Mouse (Mus musculus): Measurements from ENCODE around the gene Mup6. TPM values are rescaled to one million over a fixed set of nuclear protein-coding genes. Genes with fewer than 3 reads are reported as not detected.
"Not testable (repeated sequence)": the region's sequence is repeated elsewhere in the genome, so short reads cannot be mapped to it uniquely, and the experiment has no call there.

The Mup6 gene
- not detected in 2 replicates for polyA plus RNA-seq (2015; fragmentation: Nextera tagmentation; extraction: Ambion mirVana)

DNA sequence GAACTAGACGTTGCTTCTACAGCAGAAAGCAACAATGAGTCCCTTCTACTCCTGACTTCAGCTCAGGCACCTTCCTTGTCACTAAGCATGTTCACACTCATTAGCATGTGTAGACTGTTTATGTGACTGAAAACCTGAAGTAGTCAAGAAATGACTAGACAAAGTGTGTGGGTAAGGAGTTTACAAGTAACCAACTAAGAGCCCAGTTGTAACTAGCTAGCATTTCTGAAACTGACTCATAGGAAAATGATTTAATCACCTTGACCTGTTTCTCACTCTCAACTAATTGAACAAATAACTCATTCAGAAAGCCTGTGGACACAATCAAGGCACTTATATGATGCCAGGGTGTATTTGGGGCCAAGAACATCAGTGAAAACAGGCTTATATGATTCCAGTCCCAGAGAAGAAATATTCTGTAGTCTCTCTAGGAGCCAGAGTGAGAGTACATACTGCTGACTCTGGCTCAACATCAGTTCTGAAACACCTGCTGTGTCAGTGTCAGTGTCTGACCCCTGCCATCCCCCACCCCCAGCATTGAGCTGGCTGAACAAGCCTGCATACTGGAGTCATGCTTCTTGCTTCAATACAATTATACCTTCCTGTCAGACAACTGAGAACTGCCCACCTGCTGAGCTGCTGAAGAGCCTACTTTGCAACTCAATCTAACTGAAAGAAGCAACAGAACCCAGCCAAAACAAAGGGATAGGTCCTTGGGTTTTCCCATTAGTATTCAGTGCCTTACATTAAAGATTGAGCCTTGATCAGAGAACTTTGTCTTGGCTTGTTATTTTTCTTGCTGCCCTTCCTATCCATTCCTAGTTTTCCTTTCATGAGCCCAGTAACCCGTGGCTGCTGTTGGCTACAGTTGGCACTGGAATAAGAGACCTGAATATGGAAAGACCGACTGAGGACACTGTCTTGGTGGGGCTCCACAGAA lies at the start of gene Mup6:
Gene Mup6, plus strand, starts transcription at position 890 of the 940 bp plus-strand sequence.
- H3K36me3 ChIP-seq = no peaks in the 10 kb centered on the region
- no peak within 1 kb of the TSS for H3K4me2 ChIP-seq
- no peak for ATAC-seq (ENCODE audit: low read depth)
- H3K27me3 ChIP-seq = no peaks in the 10 kb centered on the region
- no peak within 1 kb of the TSS for H3K4me3 ChIP-seq
- no peaks in the 10 kb centered on the region for H3K9me3 ChIP-seq
- H3K4me1 ChIP-seq (replicated peaks) = no peaks in the 10 kb centered on the region
- H3K9ac ChIP-seq = no peak within 1 kb of the TSS
- WGBS = 34% methylated on average over 3 of the region's 3 CpGs
- H3K27ac ChIP-seq (replicated peaks) = no peak within 1 kb of the TSS

DNA sequence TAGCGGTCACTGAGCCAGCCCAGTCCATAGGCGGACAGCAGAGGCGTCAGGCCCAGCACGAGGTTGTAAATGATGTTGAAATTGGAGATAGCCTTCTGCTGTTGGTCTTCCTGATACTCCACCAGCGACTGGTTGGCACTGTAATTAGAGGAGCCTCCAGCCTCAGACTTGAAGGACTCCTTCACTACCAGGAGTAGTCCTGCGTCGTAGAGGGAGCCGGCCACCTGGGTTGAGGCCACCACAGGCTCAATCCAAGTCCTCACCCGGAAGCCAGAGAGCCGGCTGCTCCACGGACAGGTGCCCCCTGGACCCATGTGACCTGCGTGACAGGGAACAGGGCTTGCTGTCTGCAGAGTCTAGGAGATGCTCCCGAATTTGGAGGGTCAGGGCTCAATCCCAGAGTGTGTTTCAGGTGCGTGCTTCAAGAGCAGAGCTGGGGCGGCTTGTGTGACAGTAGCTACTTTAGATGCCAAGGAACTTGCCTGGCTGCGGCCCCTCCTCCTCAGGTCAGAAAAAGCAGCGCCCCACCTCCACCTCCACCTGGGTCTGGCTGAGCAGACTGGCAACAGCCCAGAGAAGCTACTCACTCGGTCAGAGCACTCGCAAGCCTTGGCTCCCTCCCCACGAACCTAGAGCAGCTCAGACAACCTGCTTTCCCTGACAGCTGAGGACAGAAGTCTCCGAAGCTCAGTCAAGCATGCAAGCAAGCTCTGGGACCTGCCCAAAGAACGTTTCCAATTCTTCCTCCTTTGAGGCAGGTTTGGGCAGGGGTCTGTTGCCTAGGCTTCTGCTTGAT lies 49.3 kb upstream of the Mup6 start, which contains the start of gene Slc46a2:
Gene Slc46a2, minus strand, starts transcription at position 449 of the 796 bp plus-strand sequence.
- Histone ChIP-seq H3K27me3 (peaks cover 21% of the 10 kb centered on the region), H3K9ac (no peak within 1 kb of the TSS), H3K36me3 (no peaks in the 10 kb centered on the region), H3K4me3 (no peak within 1 kb of the TSS), H3K4me1 (replicated peaks) (no peaks in the 10 kb centered on the region), H3K27ac (replicated peaks) (no peak within 1 kb of the TSS), H3K4me2 (no peak within 1 kb of the TSS), H3K9me3 (no peaks in the 10 kb centered on the region)
- 21% methylated on average over 22 of the region's 22 CpGs for WGBS
- ATAC-seq (ENCODE audit: low read depth) = no peak

DNA sequence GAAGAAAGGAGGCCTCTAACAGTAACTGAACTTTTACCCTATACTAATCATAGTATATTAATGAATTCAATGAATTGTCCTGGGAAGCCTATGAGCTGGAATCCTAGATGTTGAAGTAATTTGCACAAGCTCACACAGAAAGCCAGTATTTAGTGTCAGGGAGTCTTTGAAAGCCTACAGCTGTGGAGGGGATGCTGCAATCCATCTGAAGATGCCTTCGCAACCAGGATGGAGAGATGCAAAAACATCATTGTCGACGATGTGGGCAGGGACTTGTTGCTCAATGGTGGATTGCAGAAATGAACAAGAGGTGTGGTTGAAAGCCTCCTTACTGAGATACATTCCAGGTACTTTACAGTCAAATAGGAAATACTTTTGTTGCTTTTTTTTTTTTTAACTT lies 46.1 kb upstream of the Mup6 start:
- no peaks in the 10 kb centered on the region for H3K36me3 ChIP-seq
- H3K27ac ChIP-seq (replicated peaks) = no peak overlapping the region
- H3K27me3 ChIP-seq = peaks cover 21% of the 10 kb centered on the region
- H3K4me3 ChIP-seq = no peak overlapping the region
- no peaks in the 10 kb centered on the region for H3K9me3 ChIP-seq
- no peak overlapping the region for H3K4me2 ChIP-seq
- H3K4me1 ChIP-seq (replicated peaks) = no peaks in the 10 kb centered on the region
- H3K9ac ChIP-seq = no peak overlapping the region
- 94% methylated on average over 3 of the region's 3 CpGs for WGBS
- ATAC-seq (ENCODE audit: low read depth) = no peak

DNA sequence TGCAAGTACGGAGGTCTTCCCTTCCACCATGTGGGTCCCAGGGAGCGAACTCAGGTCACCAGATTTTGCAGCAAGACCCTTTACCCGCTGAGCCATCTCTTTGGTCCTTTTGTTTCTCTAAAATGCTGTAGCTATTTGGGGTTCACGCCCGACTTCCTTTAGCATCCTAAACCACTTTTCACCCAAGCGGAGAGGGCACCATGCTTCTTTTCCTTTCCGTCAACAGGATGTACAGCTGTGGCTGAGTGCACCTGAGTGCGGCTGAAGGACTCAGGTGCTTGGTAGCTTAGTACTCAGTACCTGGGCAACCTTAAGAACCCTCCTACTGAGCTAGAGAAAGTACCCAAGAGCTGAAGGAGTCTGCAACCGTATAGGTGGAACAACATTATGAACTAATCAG lies 39.0 kb upstream of the Mup6 start:
- no peaks in the 10 kb centered on the region for H3K4me1 ChIP-seq (replicated peaks)
- no peak for ATAC-seq (ENCODE audit: low read depth)
- 90% methylated on average over 9 of the region's 9 CpGs for WGBS
- no peak overlapping the region for H3K4me3 ChIP-seq
- H3K9me3 ChIP-seq = no peaks in the 10 kb centered on the region
- no peak overlapping the region for H3K27ac ChIP-seq (replicated peaks)
- H3K27me3 ChIP-seq = no peaks in the 10 kb centered on the region
- no peak overlapping the region for H3K9ac ChIP-seq
- no peak overlapping the region for H3K4me2 ChIP-seq
- H3K36me3 ChIP-seq = no peaks in the 10 kb centered on the region

DNA sequence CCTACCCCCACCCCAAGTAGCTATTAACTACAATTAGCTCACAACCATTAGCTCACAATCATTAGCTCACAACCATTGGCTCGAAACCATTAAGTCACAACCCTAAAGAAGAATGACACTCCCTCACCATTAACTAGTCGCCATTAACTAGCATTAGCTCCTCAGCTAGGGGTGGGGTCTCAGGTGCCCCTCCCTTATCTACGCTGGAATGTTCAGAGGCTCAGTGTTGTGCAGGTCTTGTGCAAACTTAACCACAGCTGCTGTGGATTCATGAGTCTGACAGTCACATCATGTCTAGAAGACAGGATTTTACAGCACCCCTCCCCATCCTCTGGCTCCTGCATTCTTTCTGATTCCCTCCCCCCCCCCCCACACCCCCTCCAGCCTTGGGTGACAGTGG lies 36.4 kb upstream of the Mup6 start:
- Histone ChIP-seq H3K4me1 (replicated peaks) (no peaks in the 10 kb centered on the region), H3K9me3 (no peaks in the 10 kb centered on the region), H3K27me3 (no peaks in the 10 kb centered on the region), H3K4me2 (no peak overlapping the region), H3K27ac (replicated peaks) (no peak overlapping the region), H3K36me3 (no peaks in the 10 kb centered on the region), H3K4me3 (no peak overlapping the region), H3K9ac (no peak overlapping the region)
- ATAC-seq (ENCODE audit: low read depth) = no peak
- 65% methylated on average over 3 of the region's 3 CpGs for WGBS

DNA sequence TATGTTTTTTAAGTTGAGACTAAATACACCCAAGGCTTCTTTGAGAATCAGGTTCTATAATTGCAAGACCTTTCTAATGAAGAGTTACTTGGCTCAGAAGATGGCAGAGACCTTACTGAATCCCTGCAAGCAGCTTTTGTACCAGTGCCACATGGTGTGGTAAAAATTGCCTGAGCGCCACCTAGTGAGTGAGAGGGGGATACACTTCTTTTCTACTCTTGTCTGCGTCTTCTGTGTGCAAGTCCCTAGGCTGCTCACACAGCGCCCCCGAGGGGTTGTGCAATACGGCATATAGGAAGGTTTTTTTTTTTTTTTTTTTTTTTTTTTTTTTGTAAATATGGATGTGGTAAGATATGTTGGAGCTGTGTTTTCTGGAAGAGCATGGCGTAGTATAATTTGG lies 35.7 kb upstream of the Mup6 start:
- H3K4me3 ChIP-seq = no peak overlapping the region
- no peak overlapping the region for H3K9ac ChIP-seq
- H3K27ac ChIP-seq (replicated peaks) = no peak overlapping the region
- no peak overlapping the region for H3K4me2 ChIP-seq
- H3K27me3 ChIP-seq = no peaks in the 10 kb centered on the region
- no peaks in the 10 kb centered on the region for H3K9me3 ChIP-seq
- WGBS = 27% methylated on average over 6 of the region's 6 CpGs
- no peak for ATAC-seq (ENCODE audit: low read depth)
- no peaks in the 10 kb centered on the region for H3K4me1 ChIP-seq (replicated peaks)
- H3K36me3 ChIP-seq = no peaks in the 10 kb centered on the region

DNA sequence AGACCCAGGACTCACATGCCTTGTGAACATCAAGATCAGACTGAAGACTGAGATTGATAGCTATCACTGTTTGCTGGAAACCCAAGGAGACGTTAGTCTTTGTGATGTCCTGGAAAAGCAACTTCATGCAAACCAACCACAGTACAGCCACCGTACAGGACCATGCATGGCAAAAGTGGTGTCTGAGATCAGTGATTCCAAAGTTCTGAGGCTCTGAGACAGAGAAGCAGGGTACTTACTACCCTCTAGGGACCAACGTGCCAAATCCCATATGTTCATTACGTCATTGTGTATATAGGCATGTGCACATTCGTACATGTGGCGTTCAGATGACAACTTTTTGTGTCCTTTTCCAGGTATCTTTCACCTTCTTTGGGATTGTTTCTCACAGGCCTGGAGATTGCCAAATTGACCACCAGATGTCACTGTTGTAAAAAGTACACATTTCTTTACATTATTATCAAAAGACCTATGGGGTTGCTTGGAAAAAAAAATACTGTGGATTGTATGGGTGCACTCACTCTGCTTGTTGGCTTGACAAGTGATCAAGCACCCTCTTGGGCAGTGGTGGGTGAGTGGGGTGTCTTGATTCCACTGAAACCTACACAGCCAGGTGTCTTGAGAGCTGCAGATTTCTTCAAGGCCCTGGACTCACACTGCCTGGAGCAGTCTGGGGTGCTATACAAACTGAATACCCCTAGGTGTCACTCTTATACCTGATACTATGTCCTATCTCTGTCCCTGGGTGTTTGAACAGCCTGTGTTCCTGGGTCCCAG lies 31.4 kb upstream of the Mup6 start:
- H3K9ac ChIP-seq = no peak overlapping the region
- no peak overlapping the region for H3K4me2 ChIP-seq
- 58% methylated on average over 6 of the region's 6 CpGs for WGBS
- H3K4me1 ChIP-seq (replicated peaks) = no peaks in the 10 kb centered on the region
- H3K27ac ChIP-seq (replicated peaks) = no peak overlapping the region
- no peaks in the 10 kb centered on the region for H3K27me3 ChIP-seq
- H3K9me3 ChIP-seq = no peaks in the 10 kb centered on the region
- H3K36me3 ChIP-seq = no peaks in the 10 kb centered on the region
- ATAC-seq (ENCODE audit: low read depth) = peak; percentile 79
- no peak overlapping the region for H3K4me3 ChIP-seq

DNA sequence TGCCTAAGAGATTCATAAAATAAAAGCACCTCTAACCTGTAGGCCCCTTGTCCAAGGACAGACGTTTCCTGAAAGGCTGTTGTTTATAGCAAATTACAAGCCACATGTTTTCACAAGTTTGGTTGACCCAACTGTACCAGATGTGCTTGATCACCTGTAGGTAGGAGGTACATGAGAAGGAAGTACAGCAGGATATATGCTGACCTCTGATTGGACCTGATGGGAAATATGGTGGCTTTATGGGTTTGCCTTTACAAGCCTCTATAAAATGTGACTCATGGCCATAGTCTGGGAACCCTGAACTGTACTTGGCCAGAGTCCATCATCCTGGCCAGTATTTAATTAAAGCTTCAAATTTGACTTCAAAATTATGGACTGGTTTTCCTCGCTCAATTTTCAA lies 26.6 kb upstream of the Mup6 start:
- no peak for ATAC-seq (ENCODE audit: low read depth)
- H3K4me2 ChIP-seq = no peak overlapping the region
- H3K9me3 ChIP-seq = no peaks in the 10 kb centered on the region
- no peaks in the 10 kb centered on the region for H3K36me3 ChIP-seq
- no peaks in the 10 kb centered on the region for H3K27me3 ChIP-seq
- H3K4me3 ChIP-seq = no peak overlapping the region
- no peak overlapping the region for H3K9ac ChIP-seq
- no peaks in the 10 kb centered on the region for H3K4me1 ChIP-seq (replicated peaks)
- 60% methylated on average over 2 of the region's 2 CpGs for WGBS
- no peak overlapping the region for H3K27ac ChIP-seq (replicated peaks)

DNA sequence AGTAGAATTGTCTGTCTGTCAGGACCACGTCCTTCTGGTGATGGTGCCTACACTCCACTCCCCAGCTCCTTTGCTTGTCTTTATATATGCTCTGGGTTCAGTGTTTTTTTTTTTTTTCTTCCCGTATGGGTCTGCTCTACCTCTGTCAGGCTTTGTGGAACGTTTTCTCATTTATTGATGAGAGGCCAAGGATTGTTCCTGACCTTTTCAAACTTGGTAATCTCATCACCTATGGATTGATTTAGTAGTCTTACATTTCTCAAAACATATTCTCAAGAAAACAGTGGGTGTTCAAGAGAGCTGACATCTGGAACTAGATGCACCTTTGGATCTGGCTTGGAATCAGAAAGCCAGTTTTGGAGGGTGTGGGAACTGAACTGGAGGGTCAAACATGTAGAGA lies 3.5 kb upstream of the Mup6 start, which contains the start of gene Mup4:
Gene Mup4, minus strand, starts transcription at position 101 of the 400 bp plus-strand sequence.
- H3K36me3 ChIP-seq = no peaks in the 10 kb centered on the region
- WGBS = 76% methylated on average over 3 of the region's 3 CpGs
- H3K9ac ChIP-seq = no peak within 1 kb of the TSS
- no peaks in the 10 kb centered on the region for H3K9me3 ChIP-seq
- no peak within 1 kb of the TSS for H3K27ac ChIP-seq (replicated peaks)
- ATAC-seq (ENCODE audit: low read depth) = no peak
- no peak within 1 kb of the TSS for H3K4me2 ChIP-seq
- H3K4me3 ChIP-seq = no peak within 1 kb of the TSS
- H3K27me3 ChIP-seq = no peaks in the 10 kb centered on the region
- H3K4me1 ChIP-seq (replicated peaks) = no peaks in the 10 kb centered on the region

DNA sequence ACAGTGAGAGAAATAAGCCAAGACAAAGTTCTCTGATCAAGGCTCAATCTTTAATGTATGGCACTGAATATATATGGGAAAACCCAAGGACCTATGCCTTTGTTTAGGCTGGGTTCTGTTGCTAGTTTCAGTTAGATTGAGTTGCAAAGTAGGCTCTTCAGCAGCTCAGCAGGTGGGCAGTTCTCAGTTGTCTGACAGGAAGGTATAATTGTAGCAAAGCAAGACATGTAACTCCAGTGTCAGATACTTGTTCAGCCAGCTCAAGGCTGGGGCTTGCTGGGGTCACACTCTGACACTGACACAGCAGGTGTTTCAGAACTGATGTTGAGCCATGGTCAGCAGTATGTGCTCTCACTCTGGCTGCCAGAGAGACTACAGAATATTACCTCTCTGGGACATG lies 33.8 kb downstream of the Mup6 start:
- not testable (repeated sequence) for H3K4me1 ChIP-seq (replicated peaks); ATAC-seq (ENCODE audit: low read depth); H3K27ac ChIP-seq (replicated peaks); H3K36me3 ChIP-seq; H3K9ac ChIP-seq; H3K9me3 ChIP-seq; H3K4me3 ChIP-seq; H3K27me3 ChIP-seq; H3K4me2 ChIP-seq

DNA sequence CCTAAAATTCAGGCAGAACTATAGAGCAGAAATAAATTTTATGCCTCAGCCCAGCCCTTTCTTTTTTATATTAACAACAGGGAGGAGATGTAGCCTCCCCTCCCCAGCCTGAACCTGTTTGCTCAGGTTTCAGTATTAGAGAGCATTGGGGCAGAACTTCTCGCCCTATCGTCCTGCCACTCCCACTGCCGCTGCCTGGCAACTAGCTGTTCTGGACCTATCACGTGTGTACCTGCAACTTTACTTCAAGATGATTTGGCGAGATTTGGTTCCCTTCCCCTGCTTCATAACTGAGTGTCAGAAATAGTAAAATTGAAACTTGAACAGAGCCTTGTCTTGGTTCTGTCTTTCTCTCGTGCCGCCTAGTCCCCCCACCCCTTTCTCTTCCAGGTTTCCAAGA lies 56.0 kb downstream of the Mup6 start:
- H3K36me3 ChIP-seq; H3K27me3 ChIP-seq; H3K4me1 ChIP-seq (replicated peaks); H3K4me3 ChIP-seq; H3K9ac ChIP-seq; H3K27ac ChIP-seq (replicated peaks); H3K9me3 ChIP-seq; H3K4me2 ChIP-seq; ATAC-seq (ENCODE audit: low read depth): not testable (repeated sequence)
- WGBS = 94% methylated on average over 7 of the region's 7 CpGs

Measured in neural tube, embryonic 13.5 days (tissue).